Mouse (Mus musculus) telencephalon, adult 2 months (tissue): ENCODE measurements around the gene Vmn1r181.
"Not testable (repeated sequence)": the region's sequence is repeated elsewhere in the genome, so short reads cannot be mapped to it uniquely, and the experiment has no call there.

Source experiments
- DNase-seq: peaks from one replicate; pipeline ENCODE4 v3.0.0-alpha.2; 2011; ENCODE audit warnings: low read depth, low spot score

The Vmn1r181 gene

GRCm38 (mm10) chr7:23974315-23974714, at the start of gene Vmn1r181:
Gene Vmn1r181 (plus strand): TSS chr7:23974615.
- DNase-seq, result not testable (repeated sequence)

- no peak for DNase-seq
Measured at GRCm38 (mm10) chr7:23926678-23927077, 47.7 kb upstream of the Vmn1r181 start, which contains the start of gene Vmn1r179. Gene Vmn1r179 (plus strand): TSS chr7:23926978.

GRCm38 (mm10) chr7:23950332-23950731, 24.1 kb upstream of the Vmn1r181 start, which contains the start of gene Vmn1r180:
Gene Vmn1r180 (plus strand): TSS chr7:23950632.
- no peak for DNase-seq

- DNase-seq, result not testable (repeated sequence)
Measured at GRCm38 (mm10) chr7:23968044-23968443, 6.4 kb upstream of the Vmn1r181 start.

- no peak for DNase-seq
Measured at GRCm38 (mm10) chr7:24001391-24001790, 27.0 kb downstream of the Vmn1r181 start, which contains the start of gene V1rd19. Gene V1rd19 (plus strand): TSS chr7:24001691.
